Mouse (Mus musculus): ENCODE data around the gene Brinp2. TPM values are rescaled to one million over a fixed set of nuclear protein-coding genes. Genes with fewer than 3 reads are reported as not detected.

Brinp2 gene
- total and polyA plus RNA-seq, 2 experiments from 2014 or later: 40.6 to 54.1 TPM

- Histone ChIP-seq H3K27me3 (ENCODE audit: insufficient read depth, low read length) (no peaks in the 10 kb centered on the region), H3K27ac (ENCODE audit: low read depth, low read length) (no peak overlapping the region), H3K4me2 (ENCODE audit: low read depth) (no peak overlapping the region), H3K9me3 (ENCODE audit: low read length) (no peaks in the 10 kb centered on the region), H3K9ac (no peak overlapping the region), H3K36me3 (ENCODE audit: insufficient read depth) (0 out of 2 replicates have a peak, but pooled peaks cover 14% of the 10 kb centered on the region), H3K4me1 (ENCODE audit: insufficient read depth) (no peaks in the 10 kb centered on the region), H3K4me3 (ENCODE audit: low read depth, low read length) (no peak overlapping the region)
- DNase-seq (no peak), ATAC-seq (no peak)
- TF ChIP-seq CTCF (IDR thresholded peaks at IDR 0.05; ENCODE audit: low read depth): no peak
- WGBS: 84% methylated on average over 3 of the region's 3 CpGs
Observed at GRCm38 (mm10) chr1:158383210-158383609, 27.1 kb upstream of the Brinp2 start.

GRCm38 (mm10) chr1:158382277-158382676, 26.2 kb upstream of the Brinp2 start:
- no peaks in the 10 kb centered on the region for H3K4me1 ChIP-seq (ENCODE audit: insufficient read depth)
- no peak overlapping the region for H3K9ac ChIP-seq
- no peak overlapping the region for H3K4me2 ChIP-seq (ENCODE audit: low read depth)
- no peak overlapping the region for H3K4me3 ChIP-seq (ENCODE audit: low read depth, low read length)
- TF ChIP-seq CTCF (IDR thresholded peaks at IDR 0.05; ENCODE audit: low read depth): no peak
- no peaks in the 10 kb centered on the region for H3K9me3 ChIP-seq (ENCODE audit: low read length)
- DNase-seq (no peak), ATAC-seq (no peak)
- 81% methylated on average over 6 of the region's 6 CpGs for WGBS
- H3K36me3 ChIP-seq (ENCODE audit: insufficient read depth): 0 out of 2 replicates have a peak, but pooled peaks cover 14% of the 10 kb centered on the region
- H3K27me3 ChIP-seq (ENCODE audit: insufficient read depth, low read length): no peaks in the 10 kb centered on the region
- no peak overlapping the region for H3K27ac ChIP-seq (ENCODE audit: low read depth, low read length)

GRCm38 (mm10) chr1:158364461-158364860, 8.3 kb upstream of the Brinp2 start:
- ATAC-seq (peak; percentile 49), DNase-seq (peak; percentile 58)
- no peaks in the 10 kb centered on the region for H3K36me3 ChIP-seq (ENCODE audit: insufficient read depth)
- H3K9ac ChIP-seq: peak overlapping the region; percentile 31
- peaks cover 33% of the 10 kb centered on the region for H3K4me1 ChIP-seq (ENCODE audit: insufficient read depth)
- H3K27ac ChIP-seq (ENCODE audit: low read depth, low read length): no peak overlapping the region
- H3K27me3 ChIP-seq (ENCODE audit: insufficient read depth, low read length): no peaks in the 10 kb centered on the region
- H3K9me3 ChIP-seq (ENCODE audit: low read length): no peaks in the 10 kb centered on the region
- peak overlapping the region; percentile 77 for H3K4me3 ChIP-seq (ENCODE audit: low read depth, low read length)
- no peak for TF ChIP-seq CTCF (IDR thresholded peaks at IDR 0.05; ENCODE audit: low read depth)
- peak overlapping the region; percentile 83 for H3K4me2 ChIP-seq (ENCODE audit: low read depth)
- 5% methylated on average over 1 of the region's 1 CpGs for WGBS

GRCm38 (mm10) chr1:158362292-158363101, 6.4 kb upstream of the Brinp2 start:
- TF ChIP-seq CTCF (IDR thresholded peaks at IDR 0.05; ENCODE audit: low read depth): no peak
- Histone ChIP-seq H3K9ac (peak overlapping the region; percentile 97), H3K4me1 (ENCODE audit: insufficient read depth) (peaks cover 33% of the 10 kb centered on the region), H3K4me2 (ENCODE audit: low read depth) (peak overlapping the region; percentile 83), H3K27ac (ENCODE audit: low read depth, low read length) (peak overlapping the region; percentile 98), H3K9me3 (ENCODE audit: low read length) (no peaks in the 10 kb centered on the region), H3K27me3 (ENCODE audit: insufficient read depth, low read length) (no peaks in the 10 kb centered on the region), H3K36me3 (ENCODE audit: insufficient read depth) (no peaks in the 10 kb centered on the region), H3K4me3 (ENCODE audit: low read depth, low read length) (peak overlapping the region; percentile 77)
- ATAC-seq: peak; percentile 84
- DNase-seq: peak; percentile 78
- 1% methylated on average over 35 of the region's 37 CpGs for WGBS

- no peaks in the 10 kb centered on the region for H3K36me3 ChIP-seq (ENCODE audit: insufficient read depth)
- H3K9ac ChIP-seq: peak within 1 kb of the TSS; percentile 97
- peak within 1 kb of the TSS; percentile 77 for H3K4me3 ChIP-seq (ENCODE audit: low read depth, low read length)
- peaks cover 33% of the 10 kb centered on the region for H3K4me1 ChIP-seq (ENCODE audit: insufficient read depth)
- ATAC-seq (no peak), DNase-seq (no peak)
- no peaks in the 10 kb centered on the region for H3K27me3 ChIP-seq (ENCODE audit: insufficient read depth, low read length)
- WGBS: 0% methylated on average over 2 of the region's 2 CpGs
- no peaks in the 10 kb centered on the region for H3K9me3 ChIP-seq (ENCODE audit: low read length)
- H3K4me2 ChIP-seq (ENCODE audit: low read depth): peak within 1 kb of the TSS; percentile 83
- peak within 1 kb of the TSS; percentile 98 for H3K27ac ChIP-seq (ENCODE audit: low read depth, low read length)
- 0 out of 2 replicates have a peak, but pooled peaks have one; percentile 2 for TF ChIP-seq CTCF (IDR thresholded peaks at IDR 0.05; ENCODE audit: low read depth)
Observed at GRCm38 (mm10) chr1:158361964-158362291, 5.8 kb upstream of the Brinp2 start, which contains the start of gene Astn1. TSS of gene Astn1 (plus strand) at chr1:158362273.

- Histone ChIP-seq H3K4me2 (ENCODE audit: low read depth) (peak overlapping the region; percentile 66), H3K4me3 (ENCODE audit: low read depth, low read length) (peak overlapping the region; percentile 69), H3K36me3 (ENCODE audit: insufficient read depth) (no peaks in the 10 kb centered on the region), H3K9me3 (ENCODE audit: low read length) (no peaks in the 10 kb centered on the region), H3K27me3 (ENCODE audit: insufficient read depth, low read length) (no peaks in the 10 kb centered on the region), H3K27ac (ENCODE audit: low read depth, low read length) (peak overlapping the region; percentile 82), H3K4me1 (ENCODE audit: insufficient read depth) (0 out of 2 replicates have a peak, but pooled peaks cover 2% of the 10 kb centered on the region), H3K9ac (peak overlapping the region; percentile 61)
- TF ChIP-seq CTCF (IDR thresholded peaks at IDR 0.05; ENCODE audit: low read depth): peak; percentile 29; the same call in 1 of the 2 replicates
- 6% methylated on average over 28 of the region's 28 CpGs for WGBS
- ATAC-seq (peak; percentile 24), DNase-seq (peak; percentile 69)
Observed at GRCm38 (mm10) chr1:158355177-158356050, 712 bp downstream of the Brinp2 start.

All from forebrain, postnatal 0 days (tissue).